Mouse (Mus musculus): ENCODE measurements around the gene Fkbp1b. TPM values are rescaled to one million over a fixed set of nuclear protein-coding genes. Genes with fewer than 3 reads are reported as not detected.

Fkbp1b gene
- polyA plus RNA-seq, 1 experiment from 2014 or later, result 13.7 TPM

DNA sequence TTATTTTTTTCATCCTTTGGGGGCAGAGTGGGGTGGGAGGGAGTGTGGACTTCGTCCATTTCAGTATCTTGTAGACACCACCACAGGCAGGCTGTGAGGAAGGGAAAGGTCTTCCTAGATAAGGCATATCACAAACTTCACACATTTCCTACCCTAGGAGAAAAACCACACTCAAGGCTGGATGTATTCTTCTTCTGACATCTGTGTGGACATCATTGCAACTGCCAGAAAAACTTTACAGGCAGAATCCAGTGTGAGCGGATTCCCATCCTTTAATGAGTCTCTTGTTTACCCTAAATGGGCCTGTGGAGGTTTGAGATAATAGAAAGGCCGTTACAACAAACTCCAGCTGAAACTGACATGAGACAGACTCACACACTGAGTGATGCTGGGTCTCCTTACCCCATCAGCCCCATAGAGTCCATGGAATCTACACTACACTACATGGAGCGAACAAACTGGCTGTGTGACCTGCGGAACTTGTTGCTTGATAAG is 31.6 kb upstream of the Fkbp1b start:
- Histone ChIP-seq H3K9me3 (no peaks in the 10 kb centered on the region), H3K9ac (replicated peaks) (no peak overlapping the region), H3K36me3 (no peaks in the 10 kb centered on the region), H3K27me3 (peaks cover 10% of the 10 kb centered on the region), H3K27ac (replicated peaks) (no peak overlapping the region), H3K4me2 (replicated peaks) (no peak overlapping the region), H3K4me3 (no peak overlapping the region), H3K4me1 (peaks cover 9% of the 10 kb centered on the region)
- 91% methylated on average over 5 of the region's 5 CpGs for WGBS
- ATAC-seq (ENCODE audit: low FRiP score, low read depth), result no peak

DNA sequence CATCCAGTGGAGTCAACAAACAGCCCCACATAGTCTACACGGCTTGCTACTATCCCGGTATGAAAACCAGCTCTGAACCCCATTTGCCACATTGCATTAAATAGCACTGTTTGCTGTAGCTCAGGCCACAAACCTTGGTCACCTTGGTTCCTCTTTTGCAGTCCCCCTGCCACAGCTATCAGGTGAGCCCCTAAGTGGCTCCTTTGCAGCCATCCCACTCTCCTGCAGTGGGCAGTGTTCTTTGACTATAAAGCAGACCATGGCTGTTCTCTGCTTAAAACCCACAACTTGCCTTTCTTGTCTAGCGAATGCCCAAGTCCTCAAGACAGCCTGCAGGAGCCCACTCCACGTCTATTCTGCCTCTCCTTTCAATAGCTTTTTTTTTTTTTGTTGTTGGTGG is 30.9 kb upstream of the Fkbp1b start:
- WGBS, result 63% methylated on average over 4 of the region's 4 CpGs
- no peak overlapping the region for H3K9ac ChIP-seq (replicated peaks)
- no peak for ATAC-seq (ENCODE audit: low FRiP score, low read depth)
- H3K36me3 ChIP-seq, result no peaks in the 10 kb centered on the region
- peaks cover 12% of the 10 kb centered on the region for H3K27me3 ChIP-seq
- H3K4me3 ChIP-seq, result no peak overlapping the region
- H3K27ac ChIP-seq (replicated peaks), result no peak overlapping the region
- no peaks in the 10 kb centered on the region for H3K9me3 ChIP-seq
- H3K4me2 ChIP-seq (replicated peaks), result no peak overlapping the region
- peaks cover 9% of the 10 kb centered on the region for H3K4me1 ChIP-seq

DNA sequence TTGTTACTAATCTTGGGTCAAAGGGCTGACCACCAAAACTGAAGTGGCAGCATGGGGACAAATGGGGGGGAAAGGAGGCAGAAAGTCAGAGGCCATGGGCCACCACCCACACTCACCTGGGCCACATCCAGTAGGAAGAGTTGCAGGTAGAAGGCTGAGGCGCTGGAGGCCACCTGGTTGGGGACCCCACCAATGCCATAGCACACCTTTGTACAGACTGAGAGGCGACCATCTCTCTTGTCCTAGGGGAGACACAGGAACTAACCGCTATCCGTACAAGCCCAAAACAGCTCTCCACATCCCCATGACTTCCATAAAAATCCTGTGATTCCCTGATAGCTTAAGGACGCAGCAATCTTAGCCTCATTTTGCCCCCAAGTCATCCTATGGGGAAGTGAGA is 29.9 kb upstream of the Fkbp1b start:
- 92% methylated on average over 5 of the region's 5 CpGs for WGBS
- ATAC-seq (ENCODE audit: low FRiP score, low read depth), result no peak
- H3K4me3 ChIP-seq, result no peak overlapping the region

DNA sequence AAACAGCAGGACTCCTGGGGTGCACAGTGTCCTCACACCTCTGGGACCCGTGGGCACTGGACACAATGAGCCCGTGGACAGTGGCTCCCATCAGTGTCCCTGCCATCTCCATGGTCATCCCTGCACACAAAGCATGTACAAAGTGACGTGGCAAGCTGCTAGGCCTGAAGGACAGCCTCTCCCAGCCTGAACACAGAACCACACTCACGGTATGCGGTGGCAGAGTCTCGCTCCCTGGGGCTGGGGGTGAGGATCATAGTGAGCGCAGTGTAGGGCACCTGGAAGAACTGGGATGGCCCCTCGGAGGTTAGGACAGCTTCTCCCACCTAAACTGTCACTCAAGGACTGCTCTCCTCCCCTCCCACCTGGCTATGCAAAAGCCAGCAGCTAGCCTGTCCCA is 27.5 kb upstream of the Fkbp1b start:
- ATAC-seq (ENCODE audit: low FRiP score, low read depth), result no peak
- Histone ChIP-seq H3K36me3 (no peaks in the 10 kb centered on the region), H3K27ac (replicated peaks) (no peak overlapping the region), H3K4me3 (no peak overlapping the region), H3K27me3 (peaks cover 13% of the 10 kb centered on the region), H3K9ac (replicated peaks) (no peak overlapping the region), H3K4me2 (replicated peaks) (no peak overlapping the region), H3K4me1 (peaks cover 2% of the 10 kb centered on the region), H3K9me3 (no peaks in the 10 kb centered on the region)
- WGBS, result 80% methylated on average over 8 of the region's 8 CpGs

More for the DNA sequence above, 29.9 kb upstream of the Fkbp1b start:
- Histone ChIP-seq H3K4me1 (peaks cover 9% of the 10 kb centered on the region), H3K36me3 (no peaks in the 10 kb centered on the region), H3K27ac (replicated peaks) (no peak overlapping the region), H3K27me3 (peaks cover 13% of the 10 kb centered on the region), H3K9me3 (no peaks in the 10 kb centered on the region), H3K4me2 (replicated peaks) (no peak overlapping the region), H3K9ac (replicated peaks) (no peak overlapping the region)

DNA sequence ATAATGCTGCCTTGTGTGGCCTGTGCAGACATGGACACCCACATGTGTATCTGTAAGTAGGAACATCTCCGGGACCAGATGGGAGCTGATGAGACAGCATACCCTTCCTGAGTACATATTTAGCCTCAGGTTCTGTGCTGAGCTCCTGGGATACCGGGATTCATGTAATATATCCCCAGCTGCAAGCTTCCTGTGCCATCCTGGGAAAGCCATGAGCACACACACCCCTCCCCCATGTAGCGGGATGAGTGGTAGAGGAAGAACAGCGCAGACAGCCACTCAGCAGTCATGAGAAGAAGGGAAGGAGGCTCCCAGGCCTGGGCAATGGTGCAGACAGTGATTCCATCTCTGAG is 22.9 kb upstream of the Fkbp1b start:
- no peak overlapping the region for H3K9ac ChIP-seq (replicated peaks)
- H3K27me3 ChIP-seq, result 0 out of 2 replicates have a peak, but pooled peaks cover 3% of the 10 kb centered on the region
- no peak for ATAC-seq (ENCODE audit: low FRiP score, low read depth)
- H3K4me1 ChIP-seq, result peaks cover 1% of the 10 kb centered on the region; the same call in 1 of the 2 replicates
- no peak overlapping the region for H3K27ac ChIP-seq (replicated peaks)
- no peaks in the 10 kb centered on the region for H3K36me3 ChIP-seq
- H3K4me2 ChIP-seq (replicated peaks), result no peak overlapping the region
- H3K4me3 ChIP-seq, result no peak overlapping the region
- H3K9me3 ChIP-seq, result no peaks in the 10 kb centered on the region
- WGBS, result 80% methylated on average over 4 of the region's 4 CpGs

DNA sequence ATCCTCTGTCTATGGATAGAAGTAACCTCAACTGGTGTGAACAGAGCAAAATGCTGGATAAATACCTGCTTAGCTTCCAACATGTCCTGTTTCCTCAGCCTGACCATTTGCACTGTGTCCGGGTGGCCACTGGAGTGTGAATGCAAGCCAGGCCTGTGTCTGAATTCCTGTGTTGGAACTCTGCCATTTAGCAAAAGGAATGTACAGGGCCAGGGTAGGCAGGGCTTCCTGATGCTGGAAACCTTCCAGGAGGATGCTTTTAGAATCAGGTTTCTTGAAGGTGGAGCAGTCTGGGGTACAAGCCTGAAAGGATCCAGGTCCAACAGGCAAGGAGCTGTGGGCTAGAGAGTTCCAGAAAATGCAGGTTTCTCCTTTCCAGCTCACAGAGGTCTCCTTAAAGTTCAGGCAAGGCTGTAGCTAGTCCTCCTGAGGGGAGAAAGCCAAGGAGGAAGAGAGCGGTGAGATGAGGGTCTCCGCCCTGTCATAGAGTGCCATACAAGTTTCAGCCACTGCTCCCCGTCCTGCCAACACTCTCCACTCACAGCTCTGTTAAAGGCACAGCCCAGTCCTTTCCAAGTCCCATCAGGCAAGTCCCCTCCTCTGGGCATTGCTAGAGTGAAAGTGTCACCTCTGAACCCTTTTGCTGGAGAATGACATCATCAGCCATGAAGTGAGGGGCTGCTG is 22.4 kb upstream of the Fkbp1b start:
- 80% methylated on average over 4 of the region's 4 CpGs for WGBS
- H3K36me3 ChIP-seq, result no peaks in the 10 kb centered on the region
- ATAC-seq (ENCODE audit: low FRiP score, low read depth), result no peak
- no peak overlapping the region for H3K9ac ChIP-seq (replicated peaks)
- peaks cover 2% of the 10 kb centered on the region; the same call in 1 of the 2 replicates for H3K4me1 ChIP-seq
- H3K27ac ChIP-seq (replicated peaks), result no peak overlapping the region
- no peak overlapping the region for H3K4me2 ChIP-seq (replicated peaks)
- H3K9me3 ChIP-seq, result no peaks in the 10 kb centered on the region
- 0 out of 2 replicates have a peak, but pooled peaks cover 3% of the 10 kb centered on the region for H3K27me3 ChIP-seq
- no peak overlapping the region for H3K4me3 ChIP-seq

DNA sequence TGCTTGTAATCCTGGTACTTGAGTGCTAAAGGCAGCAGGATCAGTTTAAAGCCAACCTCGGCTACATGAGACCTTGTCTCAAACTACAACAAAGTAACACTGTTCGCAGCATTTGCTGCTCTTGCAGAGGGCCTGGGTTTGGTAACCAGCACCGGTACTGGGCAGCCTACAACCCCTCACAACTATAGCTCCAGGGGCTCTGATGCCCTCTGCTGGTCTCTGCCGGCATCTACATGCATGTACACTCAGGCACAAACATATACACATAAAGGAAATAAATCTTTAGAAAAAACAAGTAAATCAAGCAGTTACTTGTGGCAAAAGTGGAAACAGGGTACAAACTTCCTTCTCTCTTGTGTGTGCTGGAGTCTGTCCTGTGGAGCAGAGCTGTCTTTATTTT is 21.3 kb upstream of the Fkbp1b start:
- Histone ChIP-seq H3K4me1 (peaks cover 2% of the 10 kb centered on the region; the same call in 1 of the 2 replicates), H3K27me3 (0 out of 2 replicates have a peak, but pooled peaks cover 3% of the 10 kb centered on the region), H3K27ac (replicated peaks) (no peak overlapping the region), H3K9me3 (no peaks in the 10 kb centered on the region), H3K36me3 (0 out of 2 replicates have a peak, but pooled peaks cover 3% of the 10 kb centered on the region), H3K9ac (replicated peaks) (no peak overlapping the region), H3K4me2 (replicated peaks) (no peak overlapping the region), H3K4me3 (no peak overlapping the region)
- 89% methylated on average over 4 of the region's 4 CpGs for WGBS
- ATAC-seq (ENCODE audit: low FRiP score, low read depth), result no peak

DNA sequence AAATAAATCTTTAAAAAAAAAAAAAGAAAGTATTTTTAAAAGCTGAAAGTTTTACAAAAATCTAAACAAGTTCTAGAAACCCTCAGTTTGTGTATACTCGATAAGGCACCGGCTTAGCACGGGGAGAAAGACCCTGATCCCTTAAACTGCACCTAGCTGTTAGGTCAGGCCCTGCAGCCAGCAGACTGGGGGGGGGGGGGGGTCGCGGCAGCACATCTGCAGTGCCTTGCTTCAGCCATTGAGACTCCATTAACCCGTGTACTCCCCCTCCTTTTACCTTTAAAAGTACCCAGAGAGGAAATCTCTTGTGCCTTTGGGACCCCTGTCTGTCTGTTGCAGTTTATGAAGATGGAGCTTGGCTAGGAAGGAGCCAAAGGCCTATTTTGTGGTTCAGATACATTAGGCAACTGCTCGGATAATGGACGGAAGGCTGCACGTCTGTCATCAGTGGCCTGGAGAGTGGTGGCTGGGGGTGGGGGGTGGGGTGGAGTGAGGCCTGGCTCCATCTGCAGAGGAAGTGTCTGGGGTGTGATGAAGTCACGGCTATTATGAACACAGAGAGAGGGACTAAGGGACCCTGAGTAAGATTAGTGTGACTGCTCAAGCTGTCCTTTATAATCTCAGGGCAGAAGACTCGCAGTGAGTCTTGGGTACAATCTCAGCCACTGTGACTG is 18.0 kb upstream of the Fkbp1b start:
- peaks cover 2% of the 10 kb centered on the region; the same call in 1 of the 2 replicates for H3K4me1 ChIP-seq
- peak; percentile 87 for ATAC-seq (ENCODE audit: low FRiP score, low read depth)
- WGBS, result 56% methylated on average over 11 of the region's 11 CpGs
- H3K36me3 ChIP-seq, result peaks cover 26% of the 10 kb centered on the region
- peak overlapping the region; percentile 7; the same call in 1 of the 2 replicates for H3K27ac ChIP-seq (replicated peaks)
- no peaks in the 10 kb centered on the region for H3K27me3 ChIP-seq
- no peak overlapping the region for H3K4me3 ChIP-seq
- H3K9me3 ChIP-seq, result no peaks in the 10 kb centered on the region
- no peak overlapping the region for H3K9ac ChIP-seq (replicated peaks)
- no peak overlapping the region for H3K4me2 ChIP-seq (replicated peaks)

DNA sequence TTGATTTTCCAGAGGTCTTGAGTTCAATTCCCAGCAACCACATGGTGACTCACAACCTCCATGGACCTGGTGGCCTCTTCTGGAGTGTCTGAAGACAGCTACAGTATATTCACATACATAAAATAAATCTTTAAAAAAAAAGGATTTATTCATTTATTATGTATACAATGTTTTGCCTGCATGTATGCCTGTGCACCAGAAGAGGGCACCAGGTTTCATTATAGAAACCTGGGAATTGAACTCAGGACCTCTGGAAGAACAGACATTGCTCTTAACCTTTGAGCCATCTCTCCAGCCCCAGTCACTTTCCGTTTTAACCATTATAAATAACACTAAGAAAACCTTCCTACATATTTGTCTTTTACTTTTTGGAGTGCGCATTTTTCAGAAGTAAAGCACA is 15.4 kb upstream of the Fkbp1b start:
- no peak for ATAC-seq (ENCODE audit: low FRiP score, low read depth)
- H3K36me3 ChIP-seq, result peaks cover 27% of the 10 kb centered on the region
- 94% methylated on average over 2 of the region's 2 CpGs for WGBS

DNA sequence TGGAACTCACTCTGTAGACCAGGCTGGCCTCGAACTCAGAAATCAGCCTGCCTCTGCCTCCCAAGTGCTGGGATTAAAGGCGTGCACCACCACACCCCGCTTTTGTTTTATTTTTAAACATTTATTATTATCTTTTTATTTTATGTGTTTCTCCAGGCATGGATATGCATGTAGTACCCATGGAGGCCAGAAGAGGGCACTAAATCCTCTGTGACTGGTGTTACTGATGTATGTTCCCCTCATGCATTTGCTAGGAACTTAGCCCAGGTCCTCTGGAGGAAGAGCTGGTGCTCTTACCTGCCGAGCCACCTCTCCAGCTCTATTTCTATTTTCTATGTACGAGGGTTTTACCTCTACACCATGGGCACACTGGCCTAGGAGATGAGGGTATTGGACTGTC is 14.8 kb upstream of the Fkbp1b start:
- Histone ChIP-seq H3K9ac (replicated peaks) (no peak overlapping the region), H3K36me3 (peaks cover 34% of the 10 kb centered on the region), H3K4me1 (peaks cover 2% of the 10 kb centered on the region; the same call in 1 of the 2 replicates), H3K9me3 (no peaks in the 10 kb centered on the region), H3K27ac (replicated peaks) (no peak overlapping the region), H3K4me3 (no peak overlapping the region), H3K4me2 (replicated peaks) (no peak overlapping the region), H3K27me3 (no peaks in the 10 kb centered on the region)
- WGBS, result 94% methylated on average over 5 of the region's 5 CpGs
- no peak for ATAC-seq (ENCODE audit: low FRiP score, low read depth)

More for the DNA sequence above, 15.4 kb upstream of the Fkbp1b start:
- Histone ChIP-seq H3K27ac (replicated peaks) (no peak overlapping the region), H3K4me3 (no peak overlapping the region), H3K9ac (replicated peaks) (no peak overlapping the region), H3K9me3 (no peaks in the 10 kb centered on the region), H3K4me1 (peaks cover 2% of the 10 kb centered on the region; the same call in 1 of the 2 replicates), H3K4me2 (replicated peaks) (no peak overlapping the region), H3K27me3 (no peaks in the 10 kb centered on the region)

DNA sequence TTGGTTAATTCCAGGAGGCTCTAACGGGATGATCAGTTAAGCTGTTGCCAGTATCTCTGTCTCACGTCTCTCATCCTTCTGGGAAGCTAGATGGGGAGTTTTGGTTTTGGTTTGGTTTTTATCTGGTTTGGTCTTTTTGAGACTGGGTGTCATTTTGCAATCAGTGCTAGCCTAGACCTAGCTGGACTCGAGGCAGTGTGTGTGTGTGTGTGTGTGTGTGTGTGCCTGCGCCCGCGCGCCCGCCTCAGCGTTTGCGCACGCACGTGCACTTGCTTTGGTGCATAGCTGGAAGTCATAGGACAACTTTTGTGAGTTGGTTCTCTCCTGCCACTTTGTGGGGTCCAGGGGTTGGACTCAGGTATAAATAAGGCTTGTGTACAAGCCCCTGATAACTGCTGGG is 2.4 kb upstream of the Fkbp1b start:
- under 1% methylated on average over 12 of the region's 12 CpGs for WGBS
- peak; percentile 35; the same call in 1 of the 2 replicates for ATAC-seq (ENCODE audit: low FRiP score, low read depth)
- H3K27ac ChIP-seq (replicated peaks), result no peak overlapping the region
- H3K4me3 ChIP-seq, result peak overlapping the region; percentile 69
- H3K4me1 ChIP-seq, result peaks cover 16% of the 10 kb centered on the region
- peak overlapping the region; percentile 70 for H3K4me2 ChIP-seq (replicated peaks)
- no peaks in the 10 kb centered on the region for H3K36me3 ChIP-seq
- H3K9ac ChIP-seq (replicated peaks), result peak overlapping the region; percentile 60
- no peaks in the 10 kb centered on the region for H3K9me3 ChIP-seq
- H3K27me3 ChIP-seq, result peaks cover 27% of the 10 kb centered on the region

DNA sequence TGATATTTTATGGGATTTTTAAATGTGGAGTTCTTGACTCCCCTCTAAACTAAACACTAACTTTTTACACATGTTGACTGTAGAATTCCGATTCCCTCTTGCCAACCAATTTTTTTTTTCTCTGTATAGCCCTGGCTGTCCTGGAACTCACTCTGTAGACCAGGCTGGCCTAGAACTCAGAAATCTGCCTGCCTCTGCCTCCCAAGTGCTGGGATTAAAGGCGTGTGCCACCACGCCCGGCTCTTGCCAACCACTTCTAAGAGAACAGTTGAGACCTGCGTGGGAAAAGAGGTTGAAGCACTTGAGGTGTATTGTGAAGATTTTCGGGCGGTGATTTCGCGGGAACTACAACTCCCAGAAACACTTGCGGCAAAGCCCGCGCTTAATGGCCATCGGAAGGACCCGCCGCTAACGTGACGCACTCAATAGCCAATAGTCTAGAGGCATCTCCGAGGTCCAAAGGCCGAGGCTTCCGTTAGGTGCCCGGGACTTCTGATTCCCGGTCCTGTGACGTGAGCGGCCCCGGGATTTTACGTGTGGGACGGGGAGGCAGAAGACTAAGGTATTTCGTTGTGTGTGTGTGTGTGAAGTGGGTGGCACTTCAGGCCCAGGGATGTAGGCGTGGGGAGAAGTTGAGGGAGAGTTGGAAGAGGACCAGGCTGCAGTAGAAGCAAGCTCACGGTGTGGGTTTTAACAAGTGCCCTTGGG is 1.7 kb upstream of the Fkbp1b start, which contains the start of gene Wdcp:
Gene Wdcp (plus strand): TSS at position 414 of the 708 bp plus-strand sequence.
- WGBS, result under 1% methylated on average over 30 of the region's 30 CpGs
- ATAC-seq (ENCODE audit: low FRiP score, low read depth), result peak; percentile 93
- H3K27ac ChIP-seq (replicated peaks), result no peak within 1 kb of the TSS; the same call in 1 of the 2 replicates

More for the DNA sequence above, 1.7 kb upstream of the Fkbp1b start, which contains the start of gene Wdcp:
- peak within 1 kb of the TSS; percentile 70 for H3K4me2 ChIP-seq (replicated peaks)
- peaks cover 27% of the 10 kb centered on the region for H3K27me3 ChIP-seq
- peak within 1 kb of the TSS; percentile 60 for H3K9ac ChIP-seq (replicated peaks)
- peaks cover 16% of the 10 kb centered on the region for H3K4me1 ChIP-seq
- peak within 1 kb of the TSS; percentile 69 for H3K4me3 ChIP-seq
- H3K36me3 ChIP-seq, result no peaks in the 10 kb centered on the region
- H3K9me3 ChIP-seq, result no peaks in the 10 kb centered on the region
